Mouse (Mus musculus) testis, adult 2 months (tissue): ENCODE data around the gene Trnp1.

Experiments
- CTCF ChIP-seq: fragments of 200-500 bp; IDR thresholded peaks from 2 replicates; pipeline ENCODE4 v1.5.1; 2012; ENCODE audit warnings: low read depth, mild to moderate bottlenecking, inconsistent platforms, low read length, moderate library complexity; ENCODE audit not compliant: control insufficient read depth, insufficient read depth, insufficient replicate concordance
- POLR2A ChIP-seq: fragments of 200-500 bp; IDR thresholded peaks from 2 replicates; pipeline ENCODE4 v1.6.1; 2012; ENCODE audit warnings: low read depth, mild to moderate bottlenecking, inconsistent platforms, low read length, moderate library complexity; ENCODE audit not compliant: control insufficient read depth

GRCm38 (mm10) chr4:133494432-133494831, 3.9 kb downstream of the Trnp1 start:
- TF ChIP-seq CTCF (peak; percentile 87), POLR2A (no peak)
